Mouse (Mus musculus) liver, embryonic 16.5 days (tissue): ENCODE measurements around the gene Kcne1. TPM values are rescaled to one million over a fixed set of nuclear protein-coding genes. Genes with fewer than 3 reads are reported as not detected.
A peak's percentile ranks its signal among the peaks of the same experiment; 100 is the strongest.

Experiments used
- ATAC-seq: fragments of 200-750 bp; cut with Nextera tagmentation; 2 replicates; pipeline ENCODE4 v1.8.0; 2017; ENCODE audit warnings: low read depth, mild to moderate bottlenecking, moderate number of reproducible peaks, moderate library complexity
- H3K27ac ChIP-seq: fragments of 300-500 bp; sonication (generic); 2 replicates; pipeline ENCODE4 v1.5.1; 2014; ENCODE audit warnings: mild to moderate bottlenecking, low read length
- H3K27me3 ChIP-seq: fragments of 300-500 bp; sonication (generic); 2 replicates; pipeline ENCODE4 v1.6.1; 2014; ENCODE audit warnings: low read depth, low read length, mixed read lengths; ENCODE audit not compliant: control insufficient read depth, insufficient read depth
- H3K36me3 ChIP-seq: fragments of 300-500 bp; sonication (generic); 2 replicates; pipeline ENCODE4 v1.6.1; 2014; ENCODE audit warnings: mild to moderate bottlenecking; ENCODE audit not compliant: control insufficient read depth, insufficient read depth
- H3K4me1 ChIP-seq: fragments of 300-500 bp; sonication (generic); 2 replicates; pipeline ENCODE4 v1.6.1; 2014; ENCODE audit warnings: low read depth, low read length, mixed read lengths; ENCODE audit not compliant: control insufficient read depth
- H3K4me2 ChIP-seq: fragments of 300-500 bp; sonication (generic); 2 replicates; pipeline ENCODE4 v1.6.1; 2014; ENCODE audit warnings: low read depth, low read length, mixed read lengths
- H3K4me3 ChIP-seq: fragments of 300-500 bp; sonication (generic); 2 replicates; pipeline ENCODE4 v1.5.1; 2014; ENCODE audit warnings: low read depth, mild to moderate bottlenecking, low read length
- H3K9ac ChIP-seq: fragments of 300-500 bp; sonication (generic); 2 replicates; pipeline ENCODE4 v1.6.1; 2014; ENCODE audit warnings: low read depth, low read length
- H3K9me3 ChIP-seq: fragments of 300-500 bp; sonication (generic); replicated peaks from 2 replicates; pipeline ENCODE4 v1.6.1; 2016; ENCODE audit warnings: low read length; ENCODE audit not compliant: control insufficient read depth
- WGBS: fragments of 180-500 bp; shearing (Covaris S2); extraction: QIAGEN DNeasy Blood & Tissue Kit; methylation state at CpG from one replicate; pipeline ENCODE4 v1.1.7; 2014; ENCODE audit not compliant: insufficient replicate concordance; 5-methylcytosine and 5-hydroxymethylcytosine counted together
- polyA plus RNA-seq: library from polyadenylated mRNA; unstranded; fragments of >200 nt; fragmentation: Nextera tagmentation; extraction: Ambion mirVana; gene quantifications from 2 replicates; pipeline ENCODE4 v1.2.1, GENCODE M21; 2015

The Kcne1 gene
- polyA plus RNA-seq, 1 experiment from 2014 or later, result not detected

DNA sequence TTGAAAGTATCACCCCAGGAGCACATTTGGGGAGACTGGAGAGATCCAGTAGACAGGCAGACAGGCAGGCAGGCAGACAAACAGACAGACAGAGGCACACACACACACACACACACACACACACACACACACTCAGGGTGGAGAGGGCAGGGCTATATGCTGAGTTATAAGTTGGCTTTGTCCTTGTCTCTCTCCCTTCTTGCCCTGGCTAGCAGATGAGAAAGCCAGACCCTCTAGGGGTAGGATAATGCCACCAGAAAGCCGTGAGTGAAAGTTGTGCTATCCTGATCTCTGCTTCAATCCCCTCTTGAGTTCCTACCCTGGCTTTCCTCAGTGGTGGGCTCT is 34.2 kb downstream of the Kcne1 start:
- Histone ChIP-seq H3K4me3 (no peak overlapping the region), H3K36me3 (no peaks in the 10 kb centered on the region), H3K4me2 (no peak overlapping the region), H3K4me1 (no peaks in the 10 kb centered on the region), H3K9ac (no peak overlapping the region), H3K27ac (no peak overlapping the region), H3K27me3 (no peaks in the 10 kb centered on the region), H3K9me3 (no peaks in the 10 kb centered on the region)
- no peak for ATAC-seq
- 50% methylated on average over 1 of the region's 1 CpGs for WGBS

- Histone ChIP-seq H3K9ac (no peak overlapping the region), H3K4me1 (no peaks in the 10 kb centered on the region), H3K27me3 (no peaks in the 10 kb centered on the region), H3K27ac (no peak overlapping the region), H3K4me2 (no peak overlapping the region), H3K4me3 (no peak overlapping the region), H3K36me3 (no peaks in the 10 kb centered on the region), H3K9me3 (no peaks in the 10 kb centered on the region)
- WGBS, result 56% methylated on average over 7 of the region's 7 CpGs
- ATAC-seq, result no peak
Measured at GRCm38 (mm10) chr16:92324309-92325061, 34.8 kb downstream of the Kcne1 start.

GRCm38 (mm10) chr16:92321341-92321740 is 37.9 kb downstream of the Kcne1 start, which contains the start of gene Fam243:
Fam243 (minus strand) TSS chr16:92321441.
- H3K27ac ChIP-seq, result no peak within 1 kb of the TSS
- H3K4me2 ChIP-seq, result no peak within 1 kb of the TSS
- no peak within 1 kb of the TSS for H3K9ac ChIP-seq
- no peaks in the 10 kb centered on the region for H3K36me3 ChIP-seq
- H3K9me3 ChIP-seq, result no peaks in the 10 kb centered on the region
- no peak for ATAC-seq
- H3K27me3 ChIP-seq, result no peaks in the 10 kb centered on the region
- no peaks in the 10 kb centered on the region for H3K4me1 ChIP-seq
- WGBS, result 74% methylated on average over 8 of the region's 8 CpGs
- no peak within 1 kb of the TSS for H3K4me3 ChIP-seq

GRCm38 (mm10) chr16:92320361-92320760 is 38.9 kb downstream of the Kcne1 start:
- WGBS, result 58% methylated on average over 3 of the region's 3 CpGs
- Histone ChIP-seq H3K4me1 (no peaks in the 10 kb centered on the region), H3K4me2 (no peak overlapping the region), H3K27me3 (no peaks in the 10 kb centered on the region), H3K36me3 (no peaks in the 10 kb centered on the region), H3K9me3 (no peaks in the 10 kb centered on the region), H3K27ac (no peak overlapping the region), H3K9ac (no peak overlapping the region), H3K4me3 (no peak overlapping the region)
- ATAC-seq, result no peak

DNA sequence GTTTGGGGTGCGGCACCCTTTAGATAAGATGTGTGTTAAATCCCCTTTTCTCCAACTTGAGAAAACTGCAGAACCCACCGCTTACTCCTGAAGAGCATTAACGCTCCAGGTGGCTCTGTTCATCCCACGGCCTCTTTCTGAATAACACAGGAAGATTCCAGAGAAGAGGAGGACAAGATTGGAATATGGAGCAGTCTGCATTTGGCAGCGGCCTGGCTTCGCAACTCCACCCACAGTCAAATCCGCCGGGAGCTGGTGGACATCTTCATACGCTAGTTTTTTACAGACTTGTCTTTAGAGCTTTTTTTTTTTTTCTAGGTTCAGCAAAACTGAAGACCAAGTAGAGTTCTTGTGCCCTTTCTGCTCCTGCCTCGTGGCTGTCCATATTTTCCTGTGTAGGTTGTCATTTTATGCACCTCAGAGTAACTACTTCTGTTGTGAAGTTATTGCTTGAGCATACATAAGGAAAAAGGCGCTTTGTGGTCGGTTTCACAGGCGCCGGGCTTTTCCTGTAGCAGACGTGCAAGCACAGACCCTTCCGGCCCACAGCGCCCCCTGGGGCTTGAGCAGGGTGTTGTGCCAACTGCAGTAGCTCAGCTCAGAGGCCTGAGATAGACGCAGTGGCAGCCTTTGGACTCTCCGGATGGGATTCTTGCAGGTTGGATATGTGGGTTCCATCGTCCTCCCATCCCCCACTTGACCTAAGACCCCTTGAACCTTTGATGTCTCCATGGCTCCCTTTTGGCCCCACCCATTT is 39.7 kb downstream of the Kcne1 start:
- 41% methylated on average over 20 of the region's 20 CpGs for WGBS
- H3K4me3 ChIP-seq, result no peak overlapping the region
- no peak overlapping the region for H3K27ac ChIP-seq
- no peak overlapping the region for H3K4me2 ChIP-seq
- H3K36me3 ChIP-seq, result no peaks in the 10 kb centered on the region
- H3K9ac ChIP-seq, result no peak overlapping the region
- ATAC-seq, result no peak
- H3K4me1 ChIP-seq, result no peaks in the 10 kb centered on the region
- H3K27me3 ChIP-seq, result no peaks in the 10 kb centered on the region
- H3K9me3 ChIP-seq, result no peaks in the 10 kb centered on the region

DNA sequence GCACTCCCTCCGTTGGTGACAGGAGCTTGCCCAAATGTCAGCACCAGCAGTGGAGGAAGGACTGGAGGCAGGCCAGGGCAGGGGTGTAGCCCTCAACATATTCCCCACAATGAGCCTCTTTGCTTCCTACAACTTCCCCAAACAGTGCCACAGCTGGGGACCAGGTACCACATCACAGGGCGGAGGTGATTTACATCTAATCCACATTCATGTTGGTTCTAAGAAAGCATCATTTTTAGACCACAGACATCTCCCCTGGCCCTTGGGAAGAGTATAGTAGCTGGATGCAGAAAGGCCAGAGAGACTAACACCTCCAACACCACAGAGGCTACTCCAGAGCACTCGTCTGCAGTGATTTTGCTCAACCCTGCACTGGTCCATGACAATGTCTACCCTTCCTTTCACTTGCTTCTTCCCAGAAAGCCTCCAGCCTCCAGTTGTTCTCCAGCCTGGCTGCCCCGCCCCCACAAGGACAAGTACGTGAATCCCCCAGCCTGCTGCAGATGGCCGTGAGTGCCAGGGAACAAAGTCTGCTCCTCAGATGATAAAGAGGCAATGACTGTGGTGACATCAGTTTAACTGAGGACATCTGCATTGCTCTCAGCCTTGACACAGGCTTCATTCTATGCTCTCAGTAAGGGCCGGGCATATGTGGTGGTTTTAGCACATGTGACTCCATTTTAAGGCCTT is 43.1 kb downstream of the Kcne1 start:
- H3K4me3 ChIP-seq, result no peak overlapping the region
- WGBS, result 52% methylated on average over 7 of the region's 7 CpGs
- no peak overlapping the region for H3K27ac ChIP-seq
- no peaks in the 10 kb centered on the region for H3K9me3 ChIP-seq
- no peak for ATAC-seq
- H3K27me3 ChIP-seq, result no peaks in the 10 kb centered on the region
- H3K4me1 ChIP-seq, result no peaks in the 10 kb centered on the region
- H3K4me2 ChIP-seq, result no peak overlapping the region
- no peaks in the 10 kb centered on the region; the same call in 1 of the 2 replicates for H3K36me3 ChIP-seq
- no peak overlapping the region for H3K9ac ChIP-seq

DNA sequence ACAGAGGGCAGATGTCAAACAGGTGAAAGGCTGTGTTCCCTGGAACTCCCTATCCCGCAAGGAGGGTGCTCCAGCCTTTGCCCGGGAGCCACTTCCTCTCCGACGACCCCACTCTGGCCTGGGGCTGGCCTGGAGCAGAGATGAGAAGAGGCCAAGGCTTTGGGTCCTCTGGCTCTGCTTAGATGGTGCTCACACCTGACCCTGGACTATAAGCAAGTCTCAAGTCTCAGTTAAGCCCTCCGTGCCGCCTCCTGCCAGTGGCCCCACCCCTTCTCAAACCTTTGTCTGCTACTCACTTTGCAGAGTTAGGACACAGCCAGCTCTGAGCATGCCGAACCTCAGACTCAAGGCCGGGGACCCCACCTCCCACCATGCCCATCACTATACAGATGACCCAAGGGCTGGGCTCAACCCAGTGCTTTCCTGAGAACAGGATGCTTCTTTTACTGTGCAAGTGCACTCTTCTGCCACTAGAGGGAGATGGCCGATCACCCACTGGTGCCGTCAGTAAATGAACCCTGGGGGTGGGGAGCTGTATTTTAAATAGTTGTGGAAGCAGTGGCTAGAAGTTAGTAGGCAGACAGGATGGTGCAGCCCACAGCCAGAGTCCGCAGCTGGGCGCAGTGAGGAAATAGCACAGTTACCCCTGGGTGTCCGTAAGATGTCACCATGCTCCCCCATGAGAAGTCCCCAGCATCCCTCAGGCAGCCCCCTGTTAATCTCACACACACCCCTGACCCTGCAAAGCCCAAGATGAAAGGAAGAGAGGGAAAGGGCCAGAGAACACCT is 45.1 kb downstream of the Kcne1 start:
- Histone ChIP-seq H3K4me3 (no peak overlapping the region), H3K4me1 (no peaks in the 10 kb centered on the region), H3K27ac (no peak overlapping the region), H3K27me3 (no peaks in the 10 kb centered on the region), H3K4me2 (no peak overlapping the region), H3K36me3 (no peaks in the 10 kb centered on the region; the same call in 1 of the 2 replicates), H3K9me3 (no peaks in the 10 kb centered on the region), H3K9ac (no peak overlapping the region)
- ATAC-seq, result peak; percentile 43; the same call in 1 of the 2 replicates
- WGBS, result 41% methylated on average over 13 of the region's 13 CpGs

GRCm38 (mm10) chr16:92309126-92309525 is 50.1 kb downstream of the Kcne1 start:
- H3K4me1 ChIP-seq, result no peaks in the 10 kb centered on the region
- H3K9ac ChIP-seq, result no peak overlapping the region
- no peaks in the 10 kb centered on the region for H3K27me3 ChIP-seq
- H3K9me3 ChIP-seq, result no peaks in the 10 kb centered on the region
- H3K4me2 ChIP-seq, result no peak overlapping the region
- no peak overlapping the region for H3K4me3 ChIP-seq
- 65% methylated on average over 4 of the region's 4 CpGs for WGBS
- peaks cover 2% of the 10 kb centered on the region for H3K36me3 ChIP-seq
- no peak for ATAC-seq
- H3K27ac ChIP-seq, result no peak overlapping the region
